Mouse (Mus musculus) urinary bladder, adult 18-20 months (tissue): ENCODE results near the gene Mrps23.
A peak's percentile ranks its signal among the peaks of the same experiment; 100 is the strongest.

Experiments used
- DNase-seq, 2 experiments: peaks; one replicate each; pipeline ENCODE4 v3.0.0; 2022; ENCODE audit warnings: low spot score in 2 of 2, mixed read lengths in 2 of 2

The Mrps23 gene

DNA sequence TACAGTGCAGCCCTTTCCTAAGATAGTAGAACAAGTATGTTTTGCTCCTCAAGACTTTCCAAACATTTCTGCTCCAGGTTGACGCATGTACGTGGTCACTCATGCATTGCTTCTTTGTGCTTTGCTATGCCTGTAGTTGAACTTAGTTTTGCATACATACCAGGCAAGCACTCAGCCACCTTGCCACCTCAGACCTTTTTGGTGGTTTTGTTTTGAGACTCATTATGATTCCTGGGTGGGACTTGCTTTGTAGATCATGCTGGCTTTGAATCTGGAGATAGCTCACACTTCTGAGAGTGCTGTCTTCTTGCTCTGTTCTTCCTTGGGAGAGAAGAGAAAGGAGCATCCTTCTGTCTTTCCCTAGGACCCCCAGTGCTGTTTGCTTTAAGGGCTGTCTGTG, 3.5 kb downstream of the Mrps23 start:
- no peak for DNase-seq

DNA sequence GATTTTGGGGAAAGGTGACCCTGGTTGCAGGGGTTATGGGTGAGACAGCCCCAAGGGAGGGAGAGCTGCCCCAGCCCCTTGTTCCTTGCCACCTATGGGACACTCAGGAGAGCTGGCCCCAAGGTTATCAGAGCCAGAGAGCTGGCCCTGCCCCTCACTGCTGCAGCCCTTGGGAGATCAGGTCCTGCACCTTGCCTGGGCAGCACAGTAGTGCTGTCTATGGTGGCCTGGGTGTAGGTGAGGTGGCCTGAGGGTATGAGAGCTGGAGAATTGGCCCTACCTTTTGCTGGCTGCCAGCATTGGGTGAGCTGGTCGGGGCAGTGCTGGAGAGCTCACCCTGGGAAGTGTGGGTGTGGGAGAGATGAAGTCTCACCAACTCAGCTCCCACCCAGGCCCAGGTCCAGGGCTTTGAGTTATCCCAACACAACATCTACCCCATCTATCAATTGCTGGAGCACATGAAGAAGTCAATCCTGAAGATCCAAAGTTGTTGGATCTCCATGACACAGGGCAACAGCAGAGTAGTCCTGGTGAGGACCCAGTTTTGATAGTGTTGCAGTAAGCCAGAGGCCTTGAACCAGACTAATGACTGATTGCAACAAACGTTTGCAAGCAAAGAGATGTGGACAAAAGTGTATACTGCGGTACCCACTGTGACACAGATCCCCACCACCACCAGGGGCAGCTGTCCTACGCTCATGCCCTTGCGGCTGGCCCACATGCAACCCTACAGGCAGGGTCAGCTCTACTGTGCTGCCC, 7.8 kb downstream of the Mrps23 start:
- DNase-seq, result no peak

DNA sequence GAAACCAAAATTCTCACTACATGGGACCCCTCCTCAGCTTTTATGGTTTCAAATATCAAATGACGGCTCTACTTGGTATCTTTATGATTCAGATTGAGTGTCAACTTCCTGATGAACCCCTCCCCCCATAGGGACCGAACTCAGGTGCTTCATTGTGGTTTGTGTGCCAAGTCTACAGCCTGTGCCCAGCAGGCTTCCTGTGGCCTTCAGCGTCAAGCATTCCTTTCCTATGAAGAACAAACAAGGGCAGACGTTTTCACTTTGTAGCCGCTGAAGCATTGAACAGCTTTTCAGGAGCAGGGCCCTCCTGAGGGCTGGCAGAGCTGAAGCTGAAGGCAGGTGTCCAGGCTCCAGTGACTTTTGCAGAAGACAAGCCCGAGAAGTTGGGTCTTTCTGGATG, 9.6 kb downstream of the Mrps23 start:
- DNase-seq, result no peak

DNA sequence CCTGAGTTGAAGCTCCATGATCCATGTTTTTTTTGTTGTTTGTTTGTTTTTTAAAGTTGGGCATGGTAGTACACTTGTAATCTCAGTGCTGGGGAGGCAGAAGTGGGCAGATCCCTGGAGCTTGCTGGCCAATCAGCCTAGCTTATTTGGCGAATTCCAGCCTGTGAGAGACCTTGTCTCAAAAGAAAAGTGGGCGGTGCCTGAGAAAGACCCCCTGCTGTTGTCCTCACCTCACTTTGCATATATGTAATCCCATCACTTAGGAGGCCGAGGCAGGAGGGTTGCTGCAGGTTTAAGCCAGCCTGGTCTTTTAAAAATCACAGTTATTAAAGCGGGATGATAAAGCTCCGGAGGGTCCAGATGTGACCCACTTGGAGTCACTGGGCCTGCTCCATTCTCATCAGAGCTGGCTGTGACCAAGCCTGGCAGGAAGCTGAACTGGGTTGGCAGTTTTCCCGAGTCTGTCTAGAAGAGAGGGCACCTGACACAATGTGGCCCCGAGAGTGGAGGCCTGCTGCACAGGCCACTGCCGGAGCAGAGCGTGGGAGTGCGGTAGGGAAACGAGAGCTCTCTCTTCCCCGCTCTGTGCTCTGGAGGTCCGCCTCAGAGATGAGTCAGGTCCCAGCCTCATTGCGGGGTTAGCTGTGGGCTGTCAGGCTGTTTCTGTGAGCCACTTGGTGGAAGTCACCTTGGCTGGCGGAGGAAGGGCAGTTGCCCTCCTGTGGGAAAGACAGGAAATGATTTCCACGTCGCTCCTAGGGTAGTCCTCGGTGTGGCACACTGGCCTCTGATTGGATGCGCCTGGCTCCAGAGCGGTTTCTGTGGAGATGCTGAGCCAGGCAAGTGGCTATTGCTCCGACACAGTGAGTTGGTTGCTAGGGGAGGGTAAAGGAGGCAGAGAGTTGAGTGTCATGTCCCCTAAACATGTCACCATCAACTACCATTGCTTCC, 11.0 kb downstream of the Mrps23 start:
- DNase-seq, result no peak

DNA sequence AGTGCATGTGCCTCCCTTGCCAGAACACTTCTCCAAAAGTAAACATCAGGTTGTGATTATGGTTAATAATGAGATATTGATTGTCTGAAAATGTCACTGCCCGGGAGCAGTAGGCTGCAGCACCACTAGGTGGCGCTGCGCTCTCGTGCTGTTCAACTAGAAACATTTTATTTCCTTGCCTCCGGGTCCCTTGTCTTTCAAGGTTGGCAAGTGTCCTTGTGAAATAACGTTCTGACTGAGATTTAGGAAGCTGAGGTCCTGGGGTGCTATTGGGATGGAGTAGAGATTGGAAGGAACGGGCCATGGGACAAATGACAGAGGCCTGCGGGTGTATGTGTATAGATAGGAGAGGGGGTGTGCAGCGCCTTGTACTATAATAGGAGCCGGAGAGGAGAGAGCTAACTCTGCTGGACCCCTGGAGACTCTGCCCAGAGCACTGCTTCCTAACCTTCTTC, 12.1 kb downstream of the Mrps23 start:
- peak in 1 of 2 experiments; percentile 35 for DNase-seq

DNA sequence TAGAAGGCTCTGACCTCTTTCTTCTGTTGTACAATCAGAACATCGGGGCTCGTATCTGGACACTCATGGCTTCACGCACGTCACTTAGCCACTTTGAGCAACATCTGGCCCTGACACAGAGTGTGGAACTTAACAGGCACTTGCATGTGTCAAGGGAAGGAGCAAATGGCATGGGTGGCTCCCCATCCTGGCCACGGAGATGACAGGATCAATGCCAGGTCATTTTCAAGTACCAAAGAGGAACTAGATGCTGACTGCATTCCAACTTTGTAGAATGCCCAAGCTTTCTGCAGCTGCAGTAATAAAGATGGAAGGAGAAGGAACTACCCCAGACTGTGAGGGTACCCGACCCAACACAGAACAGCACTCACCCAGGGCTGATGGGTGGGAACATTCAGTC, 14.0 kb downstream of the Mrps23 start:
- no peak for DNase-seq

DNA sequence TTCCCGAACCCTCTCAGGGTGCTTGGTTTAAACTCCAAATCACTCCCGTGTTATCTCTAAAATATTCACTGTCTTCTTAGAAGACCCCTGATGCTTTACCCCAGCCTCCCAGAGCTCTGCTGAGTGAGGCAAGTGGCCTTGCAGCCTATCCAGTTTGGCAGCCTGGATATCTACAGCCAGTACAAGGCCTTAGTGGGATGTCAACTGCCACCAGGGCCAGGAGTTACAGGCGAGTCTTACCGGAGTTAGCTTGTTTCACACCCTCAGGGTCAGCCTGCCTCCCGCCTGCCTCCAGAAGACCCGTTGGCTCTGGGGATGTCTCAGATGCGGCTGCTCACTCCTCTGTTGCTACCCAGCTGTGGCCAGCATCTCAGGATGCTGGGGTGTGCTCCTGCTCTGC, 14.4 kb downstream of the Mrps23 start:
- DNase-seq, result no peak

DNA sequence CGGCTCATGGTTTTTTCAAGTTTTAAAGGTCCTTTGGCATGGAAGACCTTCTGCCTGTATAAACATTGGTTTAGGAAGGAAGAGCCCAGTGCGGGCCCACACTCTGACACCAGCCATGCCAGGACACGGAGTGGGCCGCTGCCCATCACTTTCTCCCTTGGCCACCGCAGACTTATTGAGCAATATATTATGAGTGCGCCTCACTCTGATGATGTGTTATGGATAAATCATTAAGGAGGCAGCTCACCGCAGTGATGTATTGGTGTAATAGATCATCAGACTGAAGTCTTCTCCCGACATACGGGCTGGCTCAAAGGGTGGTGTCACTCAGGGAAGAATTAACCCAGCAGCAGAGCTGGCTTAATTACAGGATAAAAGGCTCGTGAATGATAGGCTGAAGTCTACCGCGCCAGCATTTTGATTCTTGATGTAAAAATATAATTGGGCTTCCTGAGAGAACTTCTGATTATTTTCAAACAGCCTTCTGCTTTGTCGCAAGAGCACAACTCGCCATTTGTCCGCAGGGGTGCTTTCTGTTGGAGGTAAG, 17.8 kb downstream of the Mrps23 start:
- no peak for DNase-seq

DNA sequence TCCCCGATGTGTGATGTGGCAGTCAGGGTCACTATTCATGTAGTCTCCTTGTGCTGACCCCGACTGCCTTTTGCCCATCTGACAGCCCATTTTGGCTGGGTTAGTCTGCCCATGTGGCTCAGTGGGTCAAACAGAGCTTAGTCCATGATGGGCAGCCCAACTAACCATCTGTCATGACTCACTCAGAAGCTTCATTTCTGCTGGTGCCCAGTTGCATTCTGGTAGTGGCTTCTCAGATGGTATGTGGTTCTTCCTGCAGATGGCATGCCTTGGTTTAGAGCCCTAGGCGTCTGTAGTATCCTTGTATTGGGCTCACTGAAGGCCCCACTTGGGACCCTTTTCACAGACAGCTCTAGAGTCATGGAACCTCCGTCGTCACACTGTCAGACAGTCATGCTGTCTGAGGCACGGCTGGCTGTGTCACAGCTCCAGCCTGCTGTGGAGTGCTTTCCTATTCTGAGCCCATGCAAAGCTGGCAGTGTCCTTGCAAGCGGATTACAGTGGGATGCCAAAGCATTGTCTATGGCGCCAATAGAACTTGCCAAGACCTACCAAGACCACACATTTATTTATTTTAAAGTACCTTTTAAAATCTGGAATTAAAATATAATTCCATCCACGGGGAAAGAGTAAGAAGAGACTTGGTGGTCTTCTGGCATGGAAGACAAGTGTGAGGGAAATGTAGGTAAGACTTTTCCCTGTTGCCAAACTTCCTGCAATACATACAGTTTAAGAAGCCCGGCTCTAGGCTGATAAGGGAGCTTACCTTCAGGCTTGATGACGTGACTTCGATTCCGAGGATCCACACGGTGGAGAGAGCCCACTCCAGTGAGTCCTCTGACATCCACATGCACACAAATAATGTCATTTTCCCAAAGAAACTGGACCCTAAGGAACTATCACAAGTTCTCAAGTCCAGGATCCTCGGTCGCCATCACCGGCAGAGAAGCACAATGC, 23.1 kb downstream of the Mrps23 start:
- no peak for DNase-seq

DNA sequence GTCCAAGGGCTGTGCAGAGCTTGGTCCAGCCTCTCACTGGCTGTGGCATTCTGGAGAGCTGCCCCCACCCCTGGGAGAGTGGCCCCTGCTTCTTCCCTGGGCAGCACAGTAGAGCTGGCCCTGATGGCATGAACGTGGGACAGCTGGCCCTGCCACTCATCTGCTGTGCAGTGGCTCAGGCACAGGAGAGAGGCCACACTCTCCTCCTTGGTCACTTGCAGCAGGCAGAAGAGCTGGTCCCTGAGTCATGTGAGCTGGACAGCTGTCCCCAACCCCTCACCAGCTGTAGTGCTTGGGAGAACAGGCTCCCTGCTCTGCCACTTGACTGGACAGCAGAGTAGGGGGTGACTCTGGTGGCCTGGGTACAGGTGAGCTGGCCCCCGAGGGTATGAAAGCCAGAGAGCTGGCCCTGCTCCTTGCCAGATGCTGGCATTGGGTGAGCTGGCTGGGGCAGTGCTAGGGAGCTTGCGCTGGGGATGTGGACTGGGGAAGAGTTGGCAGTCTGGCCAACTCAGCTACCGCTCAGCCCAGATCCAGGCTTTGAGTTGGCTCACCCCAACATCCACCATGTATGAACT, 27.1 kb downstream of the Mrps23 start:
- DNase-seq, result no peak

DNA sequence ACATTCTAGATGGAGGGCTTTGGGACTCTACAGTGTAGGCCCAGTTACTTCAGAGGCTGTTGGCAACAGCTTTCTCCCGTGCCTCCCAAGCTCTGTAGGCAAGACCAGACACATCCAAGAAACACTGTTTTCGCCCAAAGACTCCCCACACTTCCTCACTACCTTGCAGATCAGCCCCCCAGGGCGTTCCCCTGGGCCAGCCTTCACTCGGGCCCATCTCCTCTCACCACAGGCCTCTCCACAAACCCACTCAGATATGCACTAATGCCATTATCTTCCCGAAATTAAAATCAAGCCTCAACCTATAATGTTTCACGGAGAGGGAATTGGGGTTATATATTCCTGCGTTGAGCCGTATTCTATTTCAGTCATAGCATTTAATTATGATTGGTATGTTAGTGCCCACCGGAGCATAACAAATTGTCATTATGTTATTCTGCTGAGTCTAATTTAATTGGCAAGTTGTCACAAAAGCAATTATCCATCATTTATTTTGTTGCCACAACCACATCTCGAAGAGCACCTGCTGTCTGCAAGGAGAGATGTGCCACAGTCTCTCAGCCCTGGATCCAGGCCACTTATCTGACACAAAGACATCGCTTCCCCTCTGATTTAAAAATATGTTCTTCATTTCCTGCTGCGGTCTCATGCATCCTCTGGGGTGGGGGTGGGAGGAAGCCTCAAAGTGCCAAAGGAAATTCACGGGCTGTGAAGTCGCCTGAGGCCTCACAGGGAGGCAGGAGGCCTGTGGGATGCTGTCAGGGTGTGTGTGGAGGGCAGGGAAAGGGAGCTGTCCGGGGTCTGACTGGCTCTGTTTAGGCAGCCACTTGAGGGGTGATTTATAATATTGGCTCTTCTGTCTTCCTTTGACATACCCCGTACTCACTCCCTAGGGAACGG, 29.6 kb downstream of the Mrps23 start:
- no peak for DNase-seq

DNA sequence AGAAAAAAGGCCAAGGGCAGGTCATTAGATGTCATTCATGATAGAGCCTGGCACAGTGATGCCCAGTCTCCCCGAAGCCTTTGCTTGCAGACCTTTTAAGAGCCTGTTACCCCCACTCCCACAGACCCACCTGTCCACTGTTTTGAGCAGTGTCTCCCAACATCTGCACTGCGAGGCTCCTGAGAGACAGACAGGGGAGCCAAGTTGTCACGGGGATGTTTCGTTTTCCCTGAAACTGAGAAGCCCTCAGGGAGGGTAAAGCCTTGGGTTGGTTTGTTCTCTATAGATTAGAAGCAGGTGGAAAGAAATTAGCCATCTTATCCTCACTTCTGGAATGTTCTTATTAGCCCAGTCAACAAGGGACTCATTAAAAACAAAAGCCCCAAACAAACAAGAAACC, 30.6 kb downstream of the Mrps23 start:
- DNase-seq, result no peak

DNA sequence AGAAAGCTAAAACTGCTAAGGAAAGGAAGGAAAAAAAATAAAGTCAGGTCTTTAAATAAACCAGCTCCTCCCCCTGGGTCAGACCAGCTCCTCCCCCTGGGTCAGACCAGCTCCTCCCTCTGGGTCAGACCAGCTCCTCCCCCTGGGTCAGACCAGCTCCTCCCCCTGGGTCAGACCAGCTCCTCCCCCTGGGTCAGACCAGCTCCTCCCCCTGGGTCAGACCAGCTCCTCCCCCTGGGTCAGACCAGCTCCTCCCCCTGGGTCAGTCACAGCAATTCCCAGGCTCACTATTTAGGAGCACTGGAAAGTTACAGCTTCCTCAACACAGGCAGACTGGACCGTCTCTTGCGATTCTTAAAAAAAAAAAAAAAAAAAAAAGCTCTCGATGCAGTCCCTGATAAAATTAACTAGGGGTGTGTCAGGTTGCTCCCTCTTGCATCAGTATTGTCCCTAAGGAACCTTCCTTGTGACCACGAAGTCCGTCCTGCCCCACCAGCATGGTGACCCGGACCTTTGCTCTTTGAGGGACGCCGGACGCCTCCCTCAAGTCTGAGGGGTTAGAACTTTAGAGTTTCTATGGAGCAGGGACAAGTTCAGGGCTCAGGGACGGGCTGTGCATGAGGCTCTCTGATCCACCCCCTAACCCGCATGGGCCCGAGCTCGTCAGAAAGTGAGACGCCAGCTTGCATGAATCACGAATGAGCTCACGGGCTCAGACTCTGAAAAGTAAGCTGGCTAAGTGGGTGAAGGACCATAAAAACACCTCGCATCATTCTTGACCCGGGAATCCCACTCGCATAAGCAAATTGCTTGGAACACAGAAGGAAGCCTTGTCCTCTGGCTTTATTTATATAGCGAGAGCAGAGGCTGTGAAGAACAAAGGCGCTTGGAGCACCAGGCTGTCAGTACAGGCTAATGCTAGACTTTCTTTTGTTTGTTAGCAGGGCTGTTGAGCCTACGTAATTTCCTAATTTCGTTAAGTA, 31.3 kb downstream of the Mrps23 start:
- peak; percentile 60 to 61 for DNase-seq

DNA sequence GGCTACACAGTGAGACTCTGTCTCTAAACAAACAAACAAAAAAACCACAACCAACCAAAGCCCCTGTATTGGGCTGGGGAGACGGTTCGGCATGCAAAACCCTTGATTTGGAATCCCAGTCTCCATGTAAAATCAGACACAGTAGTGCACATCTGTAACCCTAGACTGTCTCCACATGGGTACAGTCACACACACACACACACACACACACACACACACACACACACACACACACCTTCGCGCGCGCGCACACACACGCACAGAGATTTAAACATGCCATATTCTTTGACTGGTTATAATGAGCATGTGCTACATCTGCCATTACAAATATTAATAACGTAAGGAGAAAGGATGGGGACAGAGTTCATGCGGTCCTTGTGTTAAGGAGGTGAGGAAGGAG, 36.1 kb downstream of the Mrps23 start:
- no peak for DNase-seq

DNA sequence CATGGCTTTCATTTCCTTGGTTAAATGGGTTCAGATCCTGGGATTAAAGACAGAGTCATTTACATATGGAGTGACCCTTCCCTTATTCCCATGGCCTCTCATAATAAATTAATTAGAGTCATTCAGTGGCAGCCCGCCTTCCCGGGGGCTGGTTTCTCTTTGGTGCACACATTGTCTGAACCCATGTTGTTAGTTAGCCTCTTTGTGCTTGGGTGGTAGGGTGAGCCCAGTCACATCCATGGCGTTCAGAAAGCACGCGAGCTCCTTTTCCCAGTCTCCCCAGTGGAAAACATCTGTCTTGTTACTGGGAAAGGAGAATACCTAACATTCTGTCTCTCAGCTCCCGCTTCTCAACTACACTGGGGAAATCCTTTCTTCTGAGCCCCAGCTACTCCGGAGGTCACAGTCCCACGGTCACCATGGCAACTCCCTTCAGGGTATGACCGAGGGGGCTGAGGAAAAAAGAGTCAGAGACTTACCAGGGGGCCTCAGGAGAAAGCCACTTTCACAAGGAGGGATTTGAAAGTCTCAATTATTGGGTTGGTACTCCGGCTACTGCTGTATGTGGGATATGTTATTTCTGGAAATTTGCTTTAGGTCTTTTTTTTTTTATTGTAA, 36.7 kb downstream of the Mrps23 start:
- no peak for DNase-seq

DNA sequence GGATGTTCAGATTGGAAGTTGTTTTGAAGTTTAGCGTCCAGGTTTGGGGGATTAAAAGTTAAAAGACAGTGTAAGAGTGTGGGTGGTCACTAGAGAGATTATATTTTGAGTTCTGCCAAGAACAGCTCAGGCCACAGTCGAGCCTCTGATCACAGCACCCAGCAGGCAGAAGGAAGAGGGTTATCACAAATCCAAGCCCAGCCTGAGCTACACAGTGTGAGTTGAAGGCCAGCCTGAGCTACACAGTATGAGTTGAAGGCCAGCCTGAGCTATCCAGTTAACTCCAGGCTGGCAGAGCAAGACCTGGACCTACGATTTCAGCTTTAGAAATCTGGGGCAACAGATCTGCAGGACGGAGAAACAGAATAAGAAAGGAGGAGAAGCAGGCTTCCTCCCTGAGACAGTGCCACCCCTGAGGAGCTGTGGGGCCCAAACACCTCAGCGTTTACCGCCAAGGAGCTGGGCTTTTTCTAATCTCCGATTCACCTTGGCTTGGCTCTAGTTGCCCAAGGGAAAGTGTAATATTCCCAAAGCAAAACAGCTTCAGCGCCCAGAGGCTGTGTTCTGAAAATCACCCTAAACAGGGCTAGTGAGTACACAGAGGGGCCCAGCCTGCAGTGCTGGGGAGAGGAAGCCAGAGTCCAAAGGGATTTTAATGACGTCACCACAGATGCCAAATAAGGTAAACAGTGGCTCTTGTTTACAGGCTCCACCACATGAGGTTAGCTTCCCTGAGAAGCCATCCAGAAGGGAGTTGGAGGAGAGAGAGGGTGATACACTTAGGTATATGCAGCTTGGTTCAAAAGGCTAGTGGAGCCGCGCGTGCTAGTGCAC, 37.5 kb downstream of the Mrps23 start:
- no peak for DNase-seq

DNA sequence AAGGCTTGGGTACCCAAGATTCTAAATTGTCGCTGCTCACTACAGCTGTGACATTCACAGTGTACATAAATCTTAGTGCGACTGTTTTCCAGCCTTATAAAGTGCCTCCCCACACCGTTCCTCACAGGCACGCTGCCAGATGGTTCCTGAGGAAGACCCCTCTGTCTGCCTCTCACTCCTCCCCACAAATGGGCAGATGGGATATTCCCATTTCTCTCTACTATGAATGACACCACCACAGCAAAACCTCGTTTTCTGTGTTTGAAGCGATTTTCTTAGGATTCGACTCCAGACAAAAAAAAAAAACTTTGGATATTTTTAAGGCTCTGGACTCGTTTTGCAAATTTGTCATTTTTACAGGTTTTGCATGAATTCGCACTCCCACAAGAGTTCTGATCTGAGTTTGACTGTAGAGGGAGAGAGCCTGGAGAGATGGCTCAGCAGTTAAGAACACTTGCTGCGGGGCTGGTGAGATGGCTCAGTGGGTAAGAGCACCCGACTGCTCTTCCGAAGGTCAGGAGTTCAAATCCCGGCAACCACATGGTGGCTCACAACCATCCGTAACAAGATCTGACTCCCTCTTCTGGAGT, 41.5 kb downstream of the Mrps23 start:
- DNase-seq, result no peak
